In genomic region chr16:88244658-88245057, GRCm38 (mm10) we compare ENCODE assay signal across 16 mouse cellular contexts. TPM values are rescaled to one million over a fixed set of nuclear protein-coding genes. Genes with fewer than 3 reads are reported as not detected.
DNase-seq lines count a peak whose midpoint lies in the region; ATAC-seq lines count a peak whose summit lies in the region.
"Had no signal": no experiment of that assay in that cellular context is flagged by ENCODE, and none has a peak within 500 bp of the region (broad histone marks: within the 10 kb centered on the region; RNA-seq: fewer than 3 reads in every experiment).

No protein-coding gene starts in this region.

- H3K9ac ChIP-seq in midbrain, embryonic 16.5 days (ENCODE audit: low read depth, low read length): no peak overlapping the region
- no peak overlapping the region for H3K9ac ChIP-seq in midbrain, embryonic 11.5 days (ENCODE audit: low read length)
- no peak overlapping the region for H3K9ac ChIP-seq in forebrain, embryonic 16.5 days (replicated peaks; ENCODE audit: low read depth, low read length)
- H3K9ac ChIP-seq: heart, embryonic 15.5 days; kidney, embryonic 15.5 days; liver, embryonic 13.5 days; neural tube, embryonic 13.5 days had no signal

- peak; percentile 62; the same call in 1 of the 2 replicates for ATAC-seq in midbrain, embryonic 16.5 days
- ATAC-seq in midbrain, embryonic 11.5 days (ENCODE audit: low FRiP score): no peak
- ATAC-seq in forebrain, embryonic 16.5 days: peak; percentile 98

- H3K4me3 ChIP-seq in midbrain, embryonic 16.5 days (ENCODE audit: low read depth, low read length): no peak overlapping the region
- H3K4me3 ChIP-seq in midbrain, embryonic 11.5 days (ENCODE audit: low read depth, low read length): no peak overlapping the region
- no peak overlapping the region for H3K4me3 ChIP-seq in forebrain, embryonic 16.5 days (replicated peaks; ENCODE audit: low read length)
- H3K4me3 ChIP-seq in embryonic facial prominence, embryonic 10.5 days: no peak overlapping the region
- H3K4me3 ChIP-seq: erythroblast, embryonic 14.5 days; heart, adult 2 months; heart, embryonic 15.5 days; kidney, embryonic 15.5 days; limb, embryonic 10.5 days; liver, embryonic 13.5 days; neural tube, embryonic 13.5 days had no signal

- 76% methylated on average over 4 of the region's 4 CpGs for WGBS in midbrain, embryonic 16.5 days
- 86% methylated on average over 4 of the region's 4 CpGs for WGBS in midbrain, embryonic 11.5 days
- WGBS in forebrain, embryonic 16.5 days: 61% methylated on average over 4 of the region's 4 CpGs
- WGBS in embryonic facial prominence, embryonic 10.5 days: 84% methylated on average over 4 of the region's 4 CpGs

- H3K4me1 ChIP-seq in midbrain, embryonic 16.5 days (ENCODE audit: control insufficient read depth, insufficient read depth, low read length): peaks cover 2% of the 10 kb centered on the region; the same call in 1 of the 2 replicates
- peaks cover 2% of the 10 kb centered on the region; the same call in 1 of the 2 replicates for H3K4me1 ChIP-seq in midbrain, embryonic 11.5 days (ENCODE audit: control insufficient read depth, insufficient read depth, low read length)
- no peaks in the 10 kb centered on the region for H3K4me1 ChIP-seq in forebrain, embryonic 16.5 days (replicated peaks; ENCODE audit: control insufficient read depth, insufficient read depth, low read length)
- H3K4me1 ChIP-seq in embryonic facial prominence, embryonic 10.5 days: no peaks in the 10 kb centered on the region
- H3K4me1 ChIP-seq: heart, embryonic 15.5 days; kidney, embryonic 15.5 days; limb, embryonic 10.5 days; liver, embryonic 13.5 days; neural tube, embryonic 13.5 days had no signal

- no peak overlapping the region for H3K4me2 ChIP-seq in midbrain, embryonic 16.5 days (ENCODE audit: low read length)
- H3K4me2 ChIP-seq in midbrain, embryonic 11.5 days: no peak overlapping the region
- no peak overlapping the region for H3K4me2 ChIP-seq in forebrain, embryonic 16.5 days (ENCODE audit: low read length)
- H3K4me2 ChIP-seq: heart, embryonic 15.5 days; kidney, embryonic 15.5 days; liver, embryonic 13.5 days; neural tube, embryonic 13.5 days had no signal

- no peaks in the 10 kb centered on the region for H3K9me3 ChIP-seq in midbrain, embryonic 16.5 days (replicated peaks; ENCODE audit: control insufficient read depth, low read length, poor library complexity, severe bottlenecking)
- H3K9me3 ChIP-seq in midbrain, embryonic 11.5 days (ENCODE audit: control insufficient read depth, low read length): no peaks in the 10 kb centered on the region
- H3K9me3 ChIP-seq in forebrain, embryonic 16.5 days (ENCODE audit: control insufficient read depth, low read length): no peaks in the 10 kb centered on the region
- H3K9me3 ChIP-seq in embryonic facial prominence, embryonic 10.5 days: no peaks in the 10 kb centered on the region
- H3K9me3 ChIP-seq: heart, embryonic 15.5 days; kidney, embryonic 15.5 days; limb, embryonic 10.5 days; liver, embryonic 13.5 days; neural tube, embryonic 13.5 days had no signal

- no peaks in the 10 kb centered on the region for H3K36me3 ChIP-seq in midbrain, embryonic 16.5 days (ENCODE audit: control insufficient read depth, insufficient read depth, low read length)
- no peaks in the 10 kb centered on the region for H3K36me3 ChIP-seq in midbrain, embryonic 11.5 days (ENCODE audit: control insufficient read depth, insufficient read depth, low read length)
- H3K36me3 ChIP-seq in forebrain, embryonic 16.5 days (ENCODE audit: control insufficient read depth, insufficient read depth): no peaks in the 10 kb centered on the region
- H3K36me3 ChIP-seq in embryonic facial prominence, embryonic 10.5 days (replicated peaks): no peaks in the 10 kb centered on the region
- H3K36me3 ChIP-seq: heart, embryonic 15.5 days; kidney, embryonic 15.5 days; limb, embryonic 10.5 days; liver, embryonic 13.5 days; neural tube, embryonic 13.5 days had no signal

- DNase-seq in frontal cortex, postnatal 14 days (ENCODE audit: low spot score in 2 of 2): peak; percentile 7 to 10
- DNase-seq in frontal cortex, postnatal 25 days (ENCODE audit: low spot score in 2 of 2): no peak
- no peak for DNase-seq in midbrain, embryonic 11.5 days (ENCODE audit: low spot score, missing footprints)
- peak; percentile 27 for DNase-seq in layer of hippocampus, adult 9-11 months
- no peak for DNase-seq in kidney, adult 9 months
- DNase-seq in embryonic facial prominence, embryonic 10.5 days (ENCODE audit: low spot score): no peak
- DNase-seq: adrenal gland, postnatal 25 days; heart, adult 2 months; liver, embryonic 13.5 days had no signal

- no peak overlapping the region for H3K27ac ChIP-seq in midbrain, embryonic 16.5 days (ENCODE audit: low read length)
- H3K27ac ChIP-seq in midbrain, embryonic 11.5 days (ENCODE audit: low read depth, low read length): no peak overlapping the region
- H3K27ac ChIP-seq in forebrain, embryonic 16.5 days (ENCODE audit: low read length): no peak overlapping the region
- H3K27ac ChIP-seq in embryonic facial prominence, embryonic 10.5 days (replicated peaks): no peak overlapping the region
- H3K27ac ChIP-seq: heart, adult 2 months; heart, embryonic 15.5 days; kidney, embryonic 15.5 days; limb, embryonic 10.5 days; liver, embryonic 13.5 days; neural tube, embryonic 13.5 days had no signal

- H3K27me3 ChIP-seq in midbrain, embryonic 16.5 days (ENCODE audit: control insufficient read depth, insufficient read depth, low read depth, low read length): no peaks in the 10 kb centered on the region
- no peaks in the 10 kb centered on the region for H3K27me3 ChIP-seq in midbrain, embryonic 11.5 days (ENCODE audit: control insufficient read depth, insufficient read depth, low read length)
- H3K27me3 ChIP-seq in forebrain, embryonic 16.5 days (replicated peaks; ENCODE audit: control insufficient read depth, insufficient read depth, low read length): no peaks in the 10 kb centered on the region
- no peaks in the 10 kb centered on the region for H3K27me3 ChIP-seq in embryonic facial prominence, embryonic 10.5 days (replicated peaks; ENCODE audit: low read depth, poor library complexity, severe bottlenecking)
- H3K27me3 ChIP-seq: heart, embryonic 15.5 days; kidney, embryonic 15.5 days; liver, embryonic 13.5 days; neural tube, embryonic 13.5 days had no signal

RNA-seq across cellular contexts. Expression of gene Grik1, which starts 45.4 kb away (rescaled TPM):
- polyA plus RNA-seq in midbrain, embryonic 16.5 days (2015; fragmentation: Nextera tagmentation; extraction: Ambion mirVana): 32.9 and 37.0 TPM in 2 replicates
- 2.4 and 2.9 TPM in 2 replicates for polyA plus RNA-seq in midbrain, embryonic 11.5 days (2014; fragmentation: Nextera tagmentation; extraction: Ambion mirVana)
- 14.6 and 21.6 TPM in 2 replicates for polyA plus RNA-seq in forebrain, embryonic 16.5 days (2015; fragmentation: Nextera tagmentation; extraction: Ambion mirVana)
- 1.0 and 1.5 TPM in 2 replicates for polyA plus RNA-seq in embryonic facial prominence, embryonic 10.5 days (2016; fragmentation: Nextera tagmentation; extraction: Ambion mirVana)
- polyA plus RNA-seq: erythroblast, embryonic 14.5 days; heart, adult 2 months had no signal

Comparison
In these comparisons a context has a peak if more than half of its experiments do, and no peak if none do; other contexts are left out.
1. DNase-seq: peak in frontal cortex, postnatal 14 days (2 of 2) and layer of hippocampus, adult 9-11 months (single experiment); none in frontal cortex, postnatal 25 days (0 of 2), midbrain, embryonic 11.5 days (single experiment), kidney, adult 9 months (single experiment) and embryonic facial prominence, embryonic 10.5 days (single experiment).